Mouse (Mus musculus) brain, embryonic 14.5 days (tissue): ENCODE results near the gene Frmd3. TPM values are rescaled to one million over a fixed set of nuclear protein-coding genes. Genes with fewer than 3 reads are reported as not detected.
"Not testable (repeated sequence)": the region's sequence is repeated elsewhere in the genome, so short reads cannot be mapped to it uniquely, and the experiment has no call there.

Experiments
- DNase-seq: peaks from one replicate; pipeline ENCODE4 v3.0.0-alpha.2; 2011; ENCODE audit warnings: low read depth
- CTCF ChIP-seq: fragments of 200-500 bp; IDR thresholded peaks from 2 replicates; pipeline ENCODE4 v1.5.1; 2012; ENCODE audit warnings: inconsistent platforms, mild to moderate bottlenecking, moderate library complexity, borderline replicate concordance; ENCODE audit not compliant: insufficient read depth, insufficient read length; ENCODE audit errors: extremely low read depth
- POLR2A ChIP-seq: fragments of 200-500 bp; IDR thresholded peaks from 2 replicates; pipeline ENCODE4 v1.6.1; 2012; ENCODE audit warnings: mild to moderate bottlenecking, inconsistent platforms, borderline replicate concordance; ENCODE audit not compliant: poor library complexity, insufficient read depth, insufficient read length, severe bottlenecking; ENCODE audit errors: extremely low read depth
- polyA plus RNA-seq: library from polyadenylated mRNA; depleted of rRNA; stranded (reverse); fragments of >200 nt; gene quantifications from 2 replicates; pipeline ENCODE4 v1.2.3, GENCODE M21; 2012; rRNA removed

Frmd3 gene
- 7.6 and 13.3 TPM in 2 replicates for polyA plus RNA-seq

DNA sequence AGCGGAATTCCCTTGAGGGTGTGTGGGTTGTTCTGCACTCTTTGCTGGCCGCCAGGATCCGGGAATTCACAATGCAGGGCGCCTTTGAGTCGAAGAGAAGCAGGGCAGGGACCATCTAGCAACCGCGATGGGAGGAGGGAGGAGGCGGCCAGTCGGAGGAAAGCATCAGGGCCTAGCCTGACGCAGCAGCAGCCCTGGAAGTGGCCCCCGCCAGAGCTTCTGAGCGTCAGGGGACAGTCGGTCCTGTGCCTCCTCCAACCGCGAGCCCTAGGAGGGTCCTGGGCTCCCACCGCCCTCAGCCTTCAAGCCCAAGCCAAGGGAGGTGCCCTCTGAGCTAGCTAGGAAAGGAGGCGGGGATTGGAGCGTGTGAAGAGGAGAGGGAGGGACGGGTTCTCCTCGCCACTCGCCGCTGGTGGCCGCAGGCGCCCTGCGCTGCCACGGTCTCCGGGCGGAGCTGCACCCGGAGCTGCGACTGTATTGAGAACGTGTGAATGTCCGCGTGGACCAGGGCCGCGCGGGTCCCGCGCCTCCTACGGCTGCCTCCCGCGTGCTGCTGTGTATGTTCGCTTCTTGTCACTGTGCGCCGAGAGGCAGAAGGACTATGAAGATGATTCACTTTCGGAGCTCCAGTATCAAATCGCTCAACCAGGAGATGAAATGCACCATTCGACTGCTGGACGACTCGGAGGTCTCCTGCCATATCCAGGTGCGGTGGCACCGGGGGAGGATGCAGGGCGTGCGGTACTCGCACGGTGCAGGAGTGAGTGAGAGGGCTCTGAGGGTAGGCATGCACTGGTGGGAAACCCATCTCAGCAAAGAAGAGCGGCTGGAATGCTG lies at the start of gene Frmd3:
TSS of gene Frmd3 (plus strand) at position 232 of the 837 bp plus-strand sequence.
- TF ChIP-seq CTCF (peak; percentile 2; the same call in 1 of the 2 replicates), POLR2A (peak; percentile 71)
- peak; percentile 92 for DNase-seq

DNA sequence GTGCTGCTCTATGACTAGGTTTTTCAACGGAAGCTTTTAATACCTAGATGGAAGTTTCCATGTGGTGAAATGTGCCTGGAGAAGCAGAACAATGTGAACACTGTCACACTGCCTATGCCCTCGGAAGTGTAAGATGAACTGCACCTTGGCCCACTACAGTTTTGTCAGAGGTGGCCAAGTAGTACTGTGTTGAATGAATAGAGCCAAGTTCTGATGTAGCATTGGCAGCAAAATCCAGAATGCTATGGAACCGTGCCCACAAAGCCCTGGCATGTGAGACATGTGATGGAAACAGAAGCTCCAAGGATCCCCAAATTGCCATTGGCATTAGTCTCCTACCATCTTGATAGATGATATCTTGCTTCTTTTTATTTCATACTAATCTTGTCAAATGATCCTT lies 32.8 kb upstream of the Frmd3 start:
- peak; percentile 31 for DNase-seq
- TF ChIP-seq CTCF (no peak), POLR2A (no peak)

DNA sequence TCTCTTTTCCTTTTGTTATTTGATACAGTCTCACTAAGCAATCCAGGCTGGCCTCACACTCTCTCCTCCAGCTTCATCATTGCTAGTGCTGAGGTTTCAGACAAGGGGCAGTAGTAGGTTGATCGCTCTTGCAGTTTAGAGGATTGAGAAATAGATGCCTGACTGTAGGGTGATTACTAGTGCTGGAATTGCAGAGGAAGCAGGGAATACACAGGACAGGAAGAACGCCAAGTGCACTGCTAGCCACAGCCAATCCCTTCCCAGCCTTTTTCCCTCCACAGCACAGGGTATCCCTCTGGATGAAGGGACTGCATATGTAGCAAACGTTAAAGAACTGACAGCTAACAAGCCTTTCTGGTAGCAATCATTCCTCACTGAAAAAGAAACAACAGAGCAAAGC lies 965 bp upstream of the Frmd3 start:
- TF ChIP-seq POLR2A (no peak), CTCF (no peak)
- DNase-seq = peak; percentile 64

DNA sequence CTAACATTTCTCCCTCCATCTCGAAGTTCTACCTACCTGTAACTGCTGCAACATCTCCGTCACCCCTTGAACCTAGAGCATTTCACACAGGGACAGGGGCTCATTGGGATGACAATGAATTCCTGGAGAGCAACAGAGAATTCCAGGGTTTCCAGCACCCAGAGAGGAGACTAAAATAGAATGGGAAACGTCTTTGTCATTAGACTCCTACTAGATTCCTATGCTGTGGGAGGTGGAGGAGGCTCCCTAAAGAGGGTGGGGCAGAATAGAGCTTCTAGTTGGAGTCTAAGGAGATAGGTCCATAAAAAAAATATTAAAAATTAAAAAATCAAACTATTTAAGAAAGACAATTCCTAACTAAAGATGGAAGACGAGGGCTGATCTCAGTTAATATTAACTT lies 542 bp upstream of the Frmd3 start:
- no peak for TF ChIP-seq POLR2A
- no peak for TF ChIP-seq CTCF
- no peak for DNase-seq

DNA sequence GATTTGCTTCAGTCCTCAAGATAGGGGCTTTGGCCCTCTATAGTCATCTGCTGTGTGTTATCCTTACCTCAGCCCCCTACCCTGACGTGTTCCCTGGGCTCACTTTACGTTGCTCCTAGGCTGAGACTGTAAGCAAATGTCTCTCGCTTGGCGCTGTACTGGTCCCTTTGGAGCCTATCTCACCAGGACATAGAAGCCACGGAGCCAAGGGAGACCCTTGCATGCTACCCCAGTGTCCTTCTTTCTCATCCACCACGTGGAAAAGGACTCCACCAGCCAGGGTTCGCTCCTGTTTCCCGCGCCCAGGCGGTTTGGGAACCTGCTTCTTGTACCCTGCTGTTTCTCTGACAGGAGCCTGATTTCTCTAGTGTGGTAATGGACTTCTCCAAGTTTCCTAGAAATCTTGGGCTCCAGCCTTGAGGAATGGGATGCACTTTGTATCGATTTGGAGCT lies 832 bp downstream of the Frmd3 start:
- TF ChIP-seq CTCF = no peak
- TF ChIP-seq POLR2A = no peak
- no peak for DNase-seq

DNA sequence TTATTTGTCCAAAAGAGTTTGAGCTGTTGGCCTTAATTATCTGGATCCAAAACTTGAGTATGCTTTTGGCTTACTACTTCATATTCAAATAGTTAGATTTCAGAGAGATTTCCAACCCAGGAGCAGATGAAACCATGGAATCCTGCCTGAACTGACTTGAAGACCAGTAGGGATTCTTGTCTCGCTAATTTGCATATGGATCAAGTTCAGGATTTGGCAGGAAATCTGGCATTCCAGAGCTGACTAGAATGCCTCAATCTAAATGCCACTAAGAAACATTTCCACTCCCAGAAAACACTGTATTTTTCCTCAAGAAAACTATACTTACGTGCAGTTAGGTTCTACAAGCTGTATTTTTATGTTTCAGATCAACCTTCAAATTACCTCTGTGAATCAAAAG lies 6.8 kb downstream of the Frmd3 start:
- peak; percentile 50 for DNase-seq

DNA sequence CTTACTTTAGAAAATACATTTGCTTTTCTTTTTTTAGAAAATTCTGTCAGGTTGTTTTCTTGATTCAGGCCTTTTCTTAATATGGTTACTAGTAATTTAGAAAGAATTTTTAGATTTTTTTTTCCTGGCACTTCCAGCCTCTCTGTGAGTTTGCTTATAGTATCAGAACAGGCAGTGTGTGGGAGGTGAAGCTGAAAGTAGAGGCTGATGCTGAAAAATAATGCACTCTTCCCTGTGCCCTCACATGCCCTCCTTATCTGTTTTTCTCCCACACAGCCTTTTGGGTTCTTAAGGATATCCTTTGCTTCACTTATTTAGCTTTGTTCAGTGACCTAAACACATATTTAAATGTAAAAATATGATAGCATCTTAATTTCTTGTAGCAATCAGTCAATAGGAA lies 30.0 kb downstream of the Frmd3 start:
- DNase-seq = no peak
- TF ChIP-seq CTCF (no peak), POLR2A (no peak)

More for the DNA sequence above, 6.8 kb downstream of the Frmd3 start:
- TF ChIP-seq CTCF (no peak), POLR2A (no peak)

DNA sequence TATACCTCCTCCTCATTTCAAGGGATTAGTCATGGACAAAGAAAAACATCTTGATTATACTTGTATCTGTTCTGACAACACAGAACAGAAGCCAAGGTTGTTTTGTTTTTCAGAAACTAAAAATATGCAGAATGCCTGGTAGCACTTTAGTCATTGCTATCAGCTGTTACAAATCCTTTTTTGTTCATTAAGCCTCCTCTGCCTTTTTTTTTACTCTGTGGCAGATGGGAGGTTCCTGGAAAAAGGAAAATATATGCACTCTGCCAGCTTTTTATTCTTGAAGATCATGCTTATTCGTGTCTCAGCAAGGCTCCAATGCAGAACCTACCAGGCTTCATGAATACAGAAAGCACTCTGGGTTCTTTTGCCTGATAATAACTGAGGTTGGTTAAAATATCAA lies 38.5 kb downstream of the Frmd3 start:
- DNase-seq = peak; percentile 53
- no peak for TF ChIP-seq POLR2A
- no peak for TF ChIP-seq CTCF

DNA sequence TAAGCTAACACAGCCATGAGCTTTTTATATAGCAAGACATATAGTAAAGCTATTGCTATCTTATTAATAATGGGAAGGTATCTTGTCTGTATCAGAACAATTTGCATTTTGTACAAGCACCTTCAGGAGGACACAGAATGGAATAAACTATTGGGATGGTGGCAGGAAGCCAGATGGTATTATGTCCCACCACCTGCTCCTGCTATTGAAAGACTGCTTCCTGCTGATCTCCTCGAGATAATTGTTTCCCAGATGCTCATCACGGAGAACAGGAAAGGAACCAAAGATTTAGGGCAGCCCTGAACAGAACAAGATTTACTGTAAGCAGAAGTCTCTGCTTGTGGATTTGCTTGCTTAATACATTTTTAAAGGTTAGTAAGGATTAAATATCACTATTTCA lies 63.5 kb downstream of the Frmd3 start:
- peak; percentile 60 for DNase-seq
- TF ChIP-seq POLR2A (no peak), CTCF (no peak)

DNA sequence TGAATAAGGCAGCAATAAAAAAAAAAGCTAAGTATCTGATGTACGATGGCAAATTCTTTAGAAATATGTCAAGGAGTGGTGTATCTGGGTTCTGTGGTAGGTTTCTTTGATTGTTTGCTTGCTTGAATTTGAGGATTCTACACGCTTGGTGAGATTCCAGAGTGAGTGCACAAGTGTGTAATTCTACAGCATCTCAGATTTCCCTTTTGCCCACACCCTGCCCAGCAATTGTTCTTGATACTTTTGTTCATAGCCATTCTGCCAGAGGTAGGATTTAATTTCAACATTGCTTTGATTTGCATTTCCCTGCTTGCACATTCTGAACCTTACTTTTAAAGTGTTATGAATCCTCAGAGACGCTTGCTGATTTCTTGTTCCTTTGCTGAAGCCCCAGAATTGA lies 97.6 kb downstream of the Frmd3 start:
- no peak for DNase-seq
- no peak for TF ChIP-seq CTCF
- no peak for TF ChIP-seq POLR2A

DNA sequence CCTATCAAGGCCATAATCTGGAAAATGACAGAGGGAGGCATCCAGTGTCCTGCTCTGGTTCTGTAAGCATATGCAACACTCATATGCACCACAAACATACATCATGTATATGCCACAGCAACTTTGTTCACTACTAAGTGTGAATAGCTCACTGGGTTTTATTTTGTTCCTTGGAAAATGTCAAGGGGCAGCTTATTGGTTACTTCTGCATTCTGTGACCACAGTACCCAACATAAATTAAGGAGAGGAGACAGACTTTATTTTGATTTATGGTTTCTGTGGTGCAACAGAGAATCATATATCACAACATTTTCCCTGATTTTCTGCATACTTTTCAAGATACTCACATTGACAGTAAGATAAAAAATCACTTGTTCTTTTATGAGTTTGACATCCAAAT lies 178.3 kb downstream of the Frmd3 start:
- TF ChIP-seq POLR2A (no peak), CTCF (no peak)
- DNase-seq = no peak

DNA sequence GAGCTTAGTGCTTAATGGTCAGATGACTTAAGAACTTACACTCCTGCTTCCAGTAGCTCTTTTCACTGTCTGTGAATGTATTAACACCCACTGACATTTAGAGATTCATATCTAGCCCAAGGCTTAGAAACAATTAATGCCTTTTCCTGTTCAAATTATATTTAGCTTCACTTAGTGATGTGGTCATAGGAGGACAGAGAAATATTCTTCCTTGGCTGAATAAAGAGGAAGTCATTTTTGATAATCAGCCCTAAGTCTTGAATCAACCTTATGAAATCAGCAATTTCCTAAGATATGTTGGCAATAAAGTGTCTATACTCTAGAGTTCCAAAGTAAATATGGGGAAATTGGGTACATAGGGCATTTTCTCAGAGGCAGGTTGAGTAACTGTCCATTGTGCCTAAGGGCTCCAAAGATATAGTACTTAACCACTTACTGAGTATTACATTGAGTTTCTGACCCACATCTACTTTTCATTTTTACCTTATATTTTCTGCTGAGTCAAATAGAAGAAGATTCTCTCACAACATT lies 188.1 kb downstream of the Frmd3 start:
- no peak for DNase-seq
- TF ChIP-seq CTCF = no peak

DNA sequence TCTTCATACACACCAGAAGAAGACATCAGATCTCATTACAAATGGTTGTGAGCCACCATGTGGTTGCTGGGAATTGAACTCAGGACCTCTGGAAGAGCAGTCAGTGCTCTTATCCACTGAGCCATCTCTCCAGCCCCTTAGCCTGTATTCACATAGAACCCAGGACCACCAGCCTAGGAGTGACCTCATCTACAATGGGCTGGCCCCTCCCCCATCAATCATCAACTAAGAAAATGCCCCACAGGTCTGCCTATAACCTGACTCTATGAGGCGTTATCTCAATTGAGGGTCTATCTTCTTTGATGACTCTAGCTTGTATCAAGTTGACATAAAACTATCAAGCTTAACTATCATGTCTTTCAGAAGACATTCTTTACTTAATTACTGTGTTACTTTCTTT lies 208.5 kb downstream of the Frmd3 start:
- DNase-seq = not testable (repeated sequence)
